Mouse (Mus musculus): ENCODE measurements at regions not wholly inside any gene's neighbourhood (a gene's known extent, or its start where the extent isn't known, plus 50 kb on each side); places are given as distances from the start of the nearest gene placed in this dataset.

DNA sequence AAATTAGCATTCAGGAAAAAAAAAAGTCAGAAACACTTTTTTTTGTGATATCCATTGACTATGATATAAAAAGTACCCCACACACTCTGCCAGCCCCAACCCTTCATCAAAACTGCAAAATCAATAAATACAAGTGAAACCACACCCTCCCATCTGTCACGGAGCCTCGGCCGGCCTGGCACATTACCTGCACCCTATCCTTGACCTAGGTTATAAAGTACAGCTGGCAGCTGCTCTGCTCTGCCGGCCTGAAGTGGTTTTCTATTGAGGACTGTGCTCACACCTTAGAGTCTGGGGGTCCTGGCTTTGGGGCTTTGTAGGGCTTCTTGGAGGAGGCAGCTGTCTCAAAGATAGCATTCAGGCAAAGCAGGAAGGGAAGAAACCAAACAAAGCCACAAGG lies 120.6 kb upstream of the Arglu1 start:
- H3K9me3 ChIP-seq (replicated peaks; ENCODE audit: control insufficient read depth, low read length), result no peaks in the 10 kb centered on the region
- H3K4me3 ChIP-seq (ENCODE audit: low read length), result no peak overlapping the region
- no peaks in the 10 kb centered on the region for H3K36me3 ChIP-seq (ENCODE audit: control insufficient read depth, insufficient read depth)
- no peaks in the 10 kb centered on the region for H3K27me3 ChIP-seq (ENCODE audit: control insufficient read depth, insufficient read depth, low read length)
- WGBS, result 76% methylated on average over 4 of the region's 4 CpGs
- no peaks in the 10 kb centered on the region for H3K4me1 ChIP-seq (ENCODE audit: control insufficient read depth, insufficient read depth, low read length)
- H3K27ac ChIP-seq (ENCODE audit: low read length), result no peak overlapping the region
- no peak overlapping the region for H3K4me2 ChIP-seq (ENCODE audit: low read depth, low read length)
- no peak for ATAC-seq (replicated peaks; ENCODE audit: extremely low read depth, insufficient read depth, low FRiP score)
- no peak overlapping the region for H3K9ac ChIP-seq (ENCODE audit: low read length)

DNA sequence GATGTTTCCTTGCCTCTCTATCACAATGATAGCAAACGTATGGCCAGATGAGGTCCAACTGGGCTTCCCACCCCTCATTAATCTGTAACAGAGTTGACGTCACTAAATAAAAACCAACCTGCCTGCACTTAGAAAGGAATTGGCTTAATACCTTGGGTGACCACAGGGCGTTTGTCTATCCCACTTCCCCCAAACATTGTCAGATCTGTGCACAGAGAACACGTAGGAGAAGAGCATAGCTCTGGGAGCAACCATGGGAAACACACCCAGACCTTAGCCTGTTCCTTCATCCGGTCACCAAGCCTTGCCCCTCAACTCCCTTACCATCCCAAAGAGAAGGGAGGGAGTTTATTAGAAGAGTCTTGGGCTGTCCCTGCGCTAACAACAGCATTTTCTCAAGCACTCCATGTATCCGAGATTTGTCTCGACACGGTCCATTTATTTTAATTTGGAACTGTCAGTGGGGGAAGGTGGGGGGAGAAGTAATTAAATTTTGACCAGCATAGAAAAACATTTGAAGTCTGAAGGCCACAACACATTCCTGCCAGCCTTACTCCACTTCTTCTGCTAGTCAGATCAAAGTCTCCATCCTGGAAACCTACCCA lies 119.6 kb upstream of the Arglu1 start:
- no peaks in the 10 kb centered on the region for H3K4me1 ChIP-seq (ENCODE audit: control insufficient read depth, insufficient read depth, low read length)
- no peaks in the 10 kb centered on the region for H3K36me3 ChIP-seq (ENCODE audit: control insufficient read depth, insufficient read depth)
- no peaks in the 10 kb centered on the region for H3K9me3 ChIP-seq (replicated peaks; ENCODE audit: control insufficient read depth, low read length)
- no peak overlapping the region for H3K9ac ChIP-seq (ENCODE audit: low read length)
- no peak overlapping the region for H3K4me3 ChIP-seq (ENCODE audit: low read length)
- no peak overlapping the region for H3K4me2 ChIP-seq (ENCODE audit: low read depth, low read length)
- ATAC-seq (replicated peaks; ENCODE audit: extremely low read depth, insufficient read depth, low FRiP score), result no peak
- WGBS, result 71% methylated on average over 9 of the region's 9 CpGs
- no peaks in the 10 kb centered on the region for H3K27me3 ChIP-seq (ENCODE audit: control insufficient read depth, insufficient read depth, low read length)
- no peak overlapping the region for H3K27ac ChIP-seq (ENCODE audit: low read length)

- H3K4me3 ChIP-seq (ENCODE audit: low read length), result no peak overlapping the region
- H3K4me2 ChIP-seq (ENCODE audit: low read depth, low read length), result no peak overlapping the region
- no peak overlapping the region for H3K27ac ChIP-seq (ENCODE audit: low read length)
- H3K9ac ChIP-seq (ENCODE audit: low read length), result no peak overlapping the region
- H3K27me3 ChIP-seq (ENCODE audit: control insufficient read depth, insufficient read depth, low read length), result no peaks in the 10 kb centered on the region
- ATAC-seq (replicated peaks; ENCODE audit: extremely low read depth, insufficient read depth, low FRiP score), result no peak
- H3K36me3 ChIP-seq (ENCODE audit: control insufficient read depth, insufficient read depth), result no peaks in the 10 kb centered on the region
- WGBS, result 65% methylated on average over 8 of the region's 8 CpGs
- H3K9me3 ChIP-seq (replicated peaks; ENCODE audit: control insufficient read depth, low read length), result no peaks in the 10 kb centered on the region
- H3K4me1 ChIP-seq (ENCODE audit: control insufficient read depth, insufficient read depth, low read length), result no peaks in the 10 kb centered on the region
Measured at GRCm38 (mm10) chr8:8809349-8809748, 119.0 kb upstream of the Arglu1 start.

GRCm38 (mm10) chr8:8802761-8803340 lies 112.5 kb upstream of the Arglu1 start:
- peaks cover 3% of the 10 kb centered on the region; the same call in 1 of the 2 replicates for H3K4me1 ChIP-seq (ENCODE audit: control insufficient read depth, insufficient read depth, low read length)
- H3K9me3 ChIP-seq (replicated peaks; ENCODE audit: control insufficient read depth, low read length), result no peaks in the 10 kb centered on the region
- no peak overlapping the region for H3K4me2 ChIP-seq (ENCODE audit: low read depth, low read length)
- no peak overlapping the region for H3K4me3 ChIP-seq (ENCODE audit: low read length)
- WGBS, result 75% methylated on average over 6 of the region's 6 CpGs
- H3K27me3 ChIP-seq (ENCODE audit: control insufficient read depth, insufficient read depth, low read length), result no peaks in the 10 kb centered on the region
- H3K36me3 ChIP-seq (ENCODE audit: control insufficient read depth, insufficient read depth), result no peaks in the 10 kb centered on the region
- no peak overlapping the region for H3K9ac ChIP-seq (ENCODE audit: low read length)
- H3K27ac ChIP-seq (ENCODE audit: low read length), result no peak overlapping the region
- no peak for ATAC-seq (replicated peaks; ENCODE audit: extremely low read depth, insufficient read depth, low FRiP score)

- WGBS, result 64% methylated on average over 5 of the region's 5 CpGs
- Histone ChIP-seq H3K36me3 (ENCODE audit: control insufficient read depth, insufficient read depth) (no peaks in the 10 kb centered on the region), H3K27ac (ENCODE audit: low read length) (no peak overlapping the region), H3K4me2 (ENCODE audit: low read depth, low read length) (no peak overlapping the region), H3K4me1 (ENCODE audit: control insufficient read depth, insufficient read depth, low read length) (peaks cover 7% of the 10 kb centered on the region), H3K27me3 (ENCODE audit: control insufficient read depth, insufficient read depth, low read length) (no peaks in the 10 kb centered on the region), H3K9ac (ENCODE audit: low read length) (no peak overlapping the region), H3K9me3 (replicated peaks; ENCODE audit: control insufficient read depth, low read length) (no peaks in the 10 kb centered on the region), H3K4me3 (ENCODE audit: low read length) (no peak overlapping the region)
- ATAC-seq (replicated peaks; ENCODE audit: extremely low read depth, insufficient read depth, low FRiP score), result no peak
Measured at GRCm38 (mm10) chr8:8802317-8802716, 112.0 kb upstream of the Arglu1 start.

DNA sequence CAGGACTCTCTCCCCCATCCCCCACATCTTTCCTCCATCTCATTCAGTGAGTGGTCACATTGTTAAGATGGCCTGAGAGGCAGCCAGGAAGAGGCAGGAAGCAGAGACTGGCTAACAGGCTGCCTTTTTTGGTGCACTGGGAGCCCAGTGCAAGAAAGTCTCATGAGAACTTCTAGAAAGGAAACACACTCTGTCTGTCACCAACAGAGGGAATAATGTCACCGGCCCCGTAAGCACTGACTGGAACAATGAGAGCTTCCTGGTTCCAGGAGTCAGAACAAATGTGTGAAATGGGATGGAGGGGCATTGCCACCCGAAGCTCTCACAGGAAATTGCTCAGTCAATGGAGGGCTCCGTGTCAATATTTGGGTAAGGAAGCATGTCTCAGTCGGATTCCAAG lies 111.3 kb upstream of the Arglu1 start:
- Histone ChIP-seq H3K4me1 (ENCODE audit: control insufficient read depth, insufficient read depth, low read length) (peaks cover 7% of the 10 kb centered on the region), H3K4me3 (ENCODE audit: low read length) (no peak overlapping the region), H3K9me3 (replicated peaks; ENCODE audit: control insufficient read depth, low read length) (no peaks in the 10 kb centered on the region), H3K27ac (ENCODE audit: low read length) (peak overlapping the region; percentile 23; the same call in 1 of the 2 replicates), H3K36me3 (ENCODE audit: control insufficient read depth, insufficient read depth) (no peaks in the 10 kb centered on the region), H3K4me2 (ENCODE audit: low read depth, low read length) (no peak overlapping the region), H3K9ac (ENCODE audit: low read length) (no peak overlapping the region), H3K27me3 (ENCODE audit: control insufficient read depth, insufficient read depth, low read length) (no peaks in the 10 kb centered on the region)
- 36% methylated on average over 5 of the region's 5 CpGs for WGBS
- ATAC-seq (replicated peaks; ENCODE audit: extremely low read depth, insufficient read depth, low FRiP score), result no peak; the same call in 1 of the 2 replicates

- H3K9me3 ChIP-seq (replicated peaks; ENCODE audit: control insufficient read depth, low read length), result no peaks in the 10 kb centered on the region
- no peak overlapping the region for H3K4me2 ChIP-seq (ENCODE audit: low read depth, low read length)
- no peak overlapping the region for H3K4me3 ChIP-seq (ENCODE audit: low read length)
- no peak for ATAC-seq (replicated peaks; ENCODE audit: extremely low read depth, insufficient read depth, low FRiP score)
- H3K4me1 ChIP-seq (ENCODE audit: control insufficient read depth, insufficient read depth, low read length), result peaks cover 7% of the 10 kb centered on the region
- no peak overlapping the region for H3K27ac ChIP-seq (ENCODE audit: low read length)
- H3K36me3 ChIP-seq (ENCODE audit: control insufficient read depth, insufficient read depth), result no peaks in the 10 kb centered on the region
- 34% methylated on average over 3 of the region's 3 CpGs for WGBS
- H3K9ac ChIP-seq (ENCODE audit: low read length), result no peak overlapping the region
- H3K27me3 ChIP-seq (ENCODE audit: control insufficient read depth, insufficient read depth, low read length), result no peaks in the 10 kb centered on the region
Measured at GRCm38 (mm10) chr8:8797521-8797920, 107.2 kb upstream of the Arglu1 start.

- WGBS, result 48% methylated on average over 9 of the region's 9 CpGs
- Histone ChIP-seq H3K4me2 (ENCODE audit: low read depth, low read length) (no peak overlapping the region), H3K36me3 (ENCODE audit: control insufficient read depth, insufficient read depth) (no peaks in the 10 kb centered on the region), H3K27ac (ENCODE audit: low read length) (no peak overlapping the region), H3K27me3 (ENCODE audit: control insufficient read depth, insufficient read depth, low read length) (no peaks in the 10 kb centered on the region), H3K4me3 (ENCODE audit: low read length) (no peak overlapping the region), H3K4me1 (ENCODE audit: control insufficient read depth, insufficient read depth, low read length) (peaks cover 7% of the 10 kb centered on the region), H3K9ac (ENCODE audit: low read length) (no peak overlapping the region), H3K9me3 (replicated peaks; ENCODE audit: control insufficient read depth, low read length) (no peaks in the 10 kb centered on the region)
- ATAC-seq (replicated peaks; ENCODE audit: extremely low read depth, insufficient read depth, low FRiP score), result no peak
Measured at GRCm38 (mm10) chr8:8796951-8797350, 106.6 kb upstream of the Arglu1 start.

DNA sequence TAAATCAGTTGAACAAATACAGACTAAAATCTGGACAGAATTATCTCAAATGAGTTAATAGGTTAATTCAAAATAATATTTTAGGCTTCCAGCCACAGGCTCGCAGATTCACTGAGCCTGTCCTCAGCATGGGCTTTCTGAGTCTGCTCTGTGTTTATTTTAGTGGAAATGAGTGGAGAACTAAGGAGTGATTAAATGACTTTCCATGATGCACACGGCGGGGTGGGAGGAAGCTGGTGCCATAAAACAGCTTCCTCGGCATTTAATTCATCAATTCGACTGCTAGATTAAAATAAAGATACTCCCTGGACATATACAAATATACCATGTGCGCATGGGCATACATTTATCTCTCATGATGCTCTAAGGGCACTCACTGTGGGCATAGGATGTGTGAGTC lies 104.4 kb upstream of the Arglu1 start:
- no peak overlapping the region for H3K27ac ChIP-seq (ENCODE audit: low read length)
- H3K4me1 ChIP-seq (ENCODE audit: control insufficient read depth, insufficient read depth, low read length), result peaks cover 4% of the 10 kb centered on the region; the same call in 1 of the 2 replicates
- no peak overlapping the region for H3K4me2 ChIP-seq (ENCODE audit: low read depth, low read length)
- 54% methylated on average over 6 of the region's 6 CpGs for WGBS
- H3K36me3 ChIP-seq (ENCODE audit: control insufficient read depth, insufficient read depth), result no peaks in the 10 kb centered on the region
- ATAC-seq (replicated peaks; ENCODE audit: extremely low read depth, insufficient read depth, low FRiP score), result no peak
- H3K9me3 ChIP-seq (replicated peaks; ENCODE audit: control insufficient read depth, low read length), result no peaks in the 10 kb centered on the region
- H3K4me3 ChIP-seq (ENCODE audit: low read length), result no peak overlapping the region
- no peak overlapping the region for H3K9ac ChIP-seq (ENCODE audit: low read length)
- no peaks in the 10 kb centered on the region for H3K27me3 ChIP-seq (ENCODE audit: control insufficient read depth, insufficient read depth, low read length)
